Mouse (Mus musculus) hindbrain, postnatal 0 days (tissue): ENCODE data around the gene Gm20388. TPM values are rescaled to one million over a fixed set of nuclear protein-coding genes. Genes with fewer than 3 reads are reported as not detected.

Experiments
- ATAC-seq: fragments of 200-750 bp; cut with Nextera tagmentation; 2 replicates; pipeline ENCODE4 v1.8.0; 2017; ENCODE audit warnings: mild to moderate bottlenecking, moderate TSS enrichment, moderate library complexity
- DNase-seq: peaks from one replicate; pipeline ENCODE4 v3.0.0-alpha.2; 2015; ENCODE audit warnings: low spot score
- H3K27ac ChIP-seq: fragments of 300-500 bp; sonication (generic); 2 replicates; pipeline ENCODE4 v1.5.1; 2014; ENCODE audit warnings: mild to moderate bottlenecking
- H3K27me3 ChIP-seq: fragments of 300-500 bp; sonication (generic); 2 replicates; pipeline ENCODE4 v1.6.1; 2014; ENCODE audit warnings: low read length, mixed read lengths; ENCODE audit not compliant: insufficient read depth
- H3K36me3 ChIP-seq: fragments of 300-500 bp; sonication (generic); 2 replicates; pipeline ENCODE4 v1.6.1; 2014; ENCODE audit warnings: low read length, mixed read lengths; ENCODE audit not compliant: insufficient read depth
- H3K4me1 ChIP-seq: fragments of 300-500 bp; sonication (generic); 2 replicates; pipeline ENCODE4 v1.6.1; 2014; ENCODE audit warnings: antibody characterized with exemption, low read length, mixed read lengths; ENCODE audit not compliant: insufficient read depth
- H3K4me2 ChIP-seq: fragments of 300-500 bp; sonication (generic); 2 replicates; pipeline ENCODE4 v1.6.1; 2014; ENCODE audit warnings: low read depth, mild to moderate bottlenecking, low read length, moderate library complexity, mixed read lengths
- H3K4me3 ChIP-seq: fragments of 300-500 bp; sonication (generic); 2 replicates; pipeline ENCODE4 v1.5.1; 2014; ENCODE audit warnings: low read length
- H3K9ac ChIP-seq: fragments of 300-500 bp; sonication (generic); replicated peaks from 2 replicates; pipeline ENCODE4 v1.6.1; 2014; ENCODE audit warnings: mild to moderate bottlenecking, low read length, moderate library complexity, mixed read lengths
- H3K9me3 ChIP-seq: fragments of 300-500 bp; sonication (generic); 2 replicates; pipeline ENCODE4 v1.6.1; 2016; ENCODE audit warnings: low read length, mixed read lengths
- CTCF ChIP-seq: IDR thresholded peaks from 2 replicates; pipeline ENCODE4 v1.5.1; 2016; ENCODE audit warnings: antibody characterized with exemption, control low read depth, low read depth
- whole genome bisulfite sequencing: fragments of 180-500 bp; shearing (Covaris S2); extraction: QIAGEN DNeasy Blood & Tissue Kit; methylation state at CpG from one replicate; pipeline ENCODE4 v1.1.7; 2014; 5-methylcytosine and 5-hydroxymethylcytosine counted together
- polyA plus RNA-seq: library from polyadenylated mRNA; unstranded; fragments of >200 nt; fragmentation: Nextera tagmentation; extraction: Ambion mirVana; gene quantifications from 2 replicates; pipeline ENCODE4 v1.2.1, GENCODE M21; 2015
- total RNA-seq: library from RNA; depleted of rRNA; stranded (reverse); fragments of >200 nt; gene quantifications from 2 replicates; pipeline ENCODE4 v1.2.3, GENCODE M21; 2014

Gm20388 gene
- total and polyA plus RNA-seq, 2 experiments from 2014 or later: 71.3 TPM; not detected in 1

- H3K4me1 ChIP-seq: peaks cover 23% of the 10 kb centered on the region
- H3K9ac ChIP-seq: no peak within 1 kb of the TSS
- peak within 1 kb of the TSS; percentile 42 for H3K4me2 ChIP-seq
- peak within 1 kb of the TSS; percentile 41; the same call in 1 of the 2 replicates for H3K27ac ChIP-seq
- H3K9me3 ChIP-seq: no peaks in the 10 kb centered on the region
- H3K27me3 ChIP-seq: no peaks in the 10 kb centered on the region
- DNase-seq: peak; percentile 91
- no peak for TF ChIP-seq CTCF
- H3K36me3 ChIP-seq: no peaks in the 10 kb centered on the region
- ATAC-seq: peak; percentile 78
- 2% methylated on average over 25 of the region's 26 CpGs for WGBS
- no peak within 1 kb of the TSS for H3K4me3 ChIP-seq
Observed at GRCm38 (mm10) chr8:120177318-120178123, 266.9 kb downstream of the Gm20388 start, which contains the start of gene Fam92b. TSS of gene Fam92b (minus strand) at chr8:120177466.

DNA sequence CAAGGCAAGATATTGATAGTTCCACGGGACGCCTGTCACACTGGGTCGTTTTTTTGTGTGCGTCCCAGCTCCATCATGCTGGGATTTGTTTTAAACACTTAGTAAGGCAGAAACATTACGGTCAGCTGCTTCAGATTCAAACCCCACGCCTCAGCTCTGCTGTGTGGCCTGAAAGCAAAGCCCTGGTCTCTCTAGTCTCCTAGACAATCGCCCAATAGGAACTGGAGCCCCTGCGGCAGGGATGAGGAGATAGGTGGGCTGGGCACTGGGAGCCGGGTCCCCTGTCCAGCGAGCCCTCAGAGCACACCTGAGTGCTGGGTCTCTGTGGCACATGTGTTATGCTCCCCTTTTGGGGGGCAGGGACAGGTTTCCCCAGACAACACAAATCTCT, 267.5 kb downstream of the Gm20388 start:
- TF ChIP-seq CTCF: no peak
- H3K9me3 ChIP-seq: no peaks in the 10 kb centered on the region

GRCm38 (mm10) chr8:120179027-120179431, 268.4 kb downstream of the Gm20388 start:
- H3K4me1 ChIP-seq: peaks cover 23% of the 10 kb centered on the region
- ATAC-seq (peak; percentile 75), DNase-seq (peak; percentile 91)
- peak; percentile 99 for TF ChIP-seq CTCF
- H3K9me3 ChIP-seq: no peaks in the 10 kb centered on the region
- 0 out of 2 replicates have a peak overlapping the region, but pooled peaks have one; percentile 10 for H3K9ac ChIP-seq
- no peaks in the 10 kb centered on the region for H3K36me3 ChIP-seq
- H3K4me3 ChIP-seq: no peak overlapping the region
- H3K27ac ChIP-seq: 0 out of 2 replicates have a peak overlapping the region, but pooled peaks have one; percentile 15
- peak overlapping the region; percentile 46 for H3K4me2 ChIP-seq
- 0% methylated on average over 10 of the region's 10 CpGs for WGBS
- no peaks in the 10 kb centered on the region for H3K27me3 ChIP-seq

More for the DNA sequence above, 267.5 kb downstream of the Gm20388 start:
- DNase-seq (no peak), ATAC-seq (no peak)
- H3K27ac ChIP-seq: no peak overlapping the region
- H3K36me3 ChIP-seq: no peaks in the 10 kb centered on the region
- no peak overlapping the region for H3K9ac ChIP-seq
- H3K4me1 ChIP-seq: peaks cover 23% of the 10 kb centered on the region
- no peaks in the 10 kb centered on the region for H3K27me3 ChIP-seq
- peak overlapping the region; percentile 42 for H3K4me2 ChIP-seq
- WGBS: 8% methylated on average over 10 of the region's 10 CpGs
- no peak overlapping the region for H3K4me3 ChIP-seq

DNA sequence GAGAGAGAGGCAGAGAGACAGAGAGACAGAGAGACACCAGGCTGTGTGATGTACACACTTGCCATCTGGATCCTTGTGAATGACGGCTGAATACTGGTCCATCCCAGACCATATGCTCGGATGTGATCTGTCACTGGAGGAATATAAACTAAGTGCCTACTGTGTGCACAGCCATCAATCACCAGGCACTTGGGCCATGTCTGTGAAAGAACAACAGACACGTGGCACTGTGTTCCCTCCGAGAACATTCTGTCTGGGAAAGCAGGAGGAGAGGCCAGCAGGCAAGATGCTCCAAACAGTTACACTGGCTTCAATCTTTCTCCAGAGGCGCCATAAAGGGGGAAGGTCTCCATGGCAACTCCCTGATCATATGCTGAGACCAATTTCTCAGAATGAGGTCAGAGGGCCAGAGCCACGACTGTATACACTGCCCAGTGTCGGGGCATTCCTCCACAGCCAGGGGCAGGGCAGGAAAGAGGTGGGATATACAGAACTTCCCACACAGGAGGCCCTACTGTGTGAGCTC, 269.9 kb downstream of the Gm20388 start:
- no peak overlapping the region for H3K4me2 ChIP-seq
- H3K9me3 ChIP-seq: no peaks in the 10 kb centered on the region
- no peak for TF ChIP-seq CTCF
- H3K36me3 ChIP-seq: no peaks in the 10 kb centered on the region
- ATAC-seq: no peak
- no peak overlapping the region for H3K4me3 ChIP-seq
- H3K4me1 ChIP-seq: peaks cover 31% of the 10 kb centered on the region
- WGBS: 34% methylated on average over 7 of the region's 7 CpGs
- H3K27ac ChIP-seq: no peak overlapping the region
- no peak overlapping the region for H3K9ac ChIP-seq
- no peak for DNase-seq
- H3K27me3 ChIP-seq: no peaks in the 10 kb centered on the region

DNA sequence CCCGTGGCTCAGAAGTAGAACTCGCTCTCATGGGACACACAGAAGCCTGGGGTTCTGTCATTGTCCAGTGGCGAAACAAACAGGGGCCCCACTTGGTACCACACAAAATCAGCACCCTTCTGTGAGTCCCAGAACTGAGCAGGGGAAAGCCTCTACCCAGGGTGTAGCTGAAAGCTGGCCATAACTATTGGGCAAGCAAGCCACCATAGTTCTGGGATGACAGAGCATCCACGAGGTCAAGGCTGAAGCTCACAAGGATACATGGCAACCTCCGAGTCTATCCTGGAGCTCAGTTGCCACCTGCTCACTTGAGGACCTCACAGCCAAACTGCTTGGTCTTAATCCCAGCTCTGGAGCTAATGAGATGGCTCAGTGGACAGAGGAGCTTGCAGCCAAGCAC, 270.6 kb downstream of the Gm20388 start:
- ATAC-seq (no peak), DNase-seq (no peak)
- Histone ChIP-seq H3K27me3 (no peaks in the 10 kb centered on the region), H3K4me3 (no peak overlapping the region), H3K36me3 (no peaks in the 10 kb centered on the region), H3K4me1 (peaks cover 33% of the 10 kb centered on the region), H3K9me3 (no peaks in the 10 kb centered on the region), H3K4me2 (no peak overlapping the region), H3K27ac (no peak overlapping the region), H3K9ac (no peak overlapping the region)
- WGBS: 81% methylated on average over 5 of the region's 5 CpGs
- TF ChIP-seq CTCF: no peak

GRCm38 (mm10) chr8:120181861-120182414, 271.3 kb downstream of the Gm20388 start:
- Histone ChIP-seq H3K4me3 (no peak overlapping the region), H3K9ac (no peak overlapping the region), H3K9me3 (no peaks in the 10 kb centered on the region), H3K36me3 (no peaks in the 10 kb centered on the region), H3K4me1 (peaks cover 27% of the 10 kb centered on the region), H3K4me2 (no peak overlapping the region), H3K27ac (no peak overlapping the region), H3K27me3 (no peaks in the 10 kb centered on the region)
- DNase-seq: no peak
- WGBS: 74% methylated on average over 4 of the region's 4 CpGs
- no peak for ATAC-seq
- no peak for TF ChIP-seq CTCF

- H3K9ac ChIP-seq: no peak overlapping the region
- no peak for ATAC-seq
- H3K36me3 ChIP-seq: no peaks in the 10 kb centered on the region
- TF ChIP-seq CTCF: no peak
- H3K4me2 ChIP-seq: no peak overlapping the region
- WGBS: 45% methylated on average over 9 of the region's 9 CpGs
- H3K9me3 ChIP-seq: no peaks in the 10 kb centered on the region
- H3K27ac ChIP-seq: no peak overlapping the region
- DNase-seq: no peak
- H3K4me3 ChIP-seq: no peak overlapping the region
- H3K27me3 ChIP-seq: no peaks in the 10 kb centered on the region
- H3K4me1 ChIP-seq: peaks cover 9% of the 10 kb centered on the region
Observed at GRCm38 (mm10) chr8:120184366-120184765, 273.7 kb downstream of the Gm20388 start.
